Mouse (Mus musculus): ENCODE data around the gene Ccdc12. TPM values are rescaled to one million over a fixed set of nuclear protein-coding genes. Genes with fewer than 3 reads are reported as not detected.

Gene Ccdc12
- polyA plus RNA-seq, 1 experiment: 125 TPM

- WGBS: 84% methylated on average over 15 of the region's 15 CpGs
- no peaks in the 10 kb centered on the region for H3K27me3 ChIP-seq (replicated peaks; ENCODE audit: control insufficient read depth, insufficient read depth, low read length)
- no peak overlapping the region for H3K27ac ChIP-seq (ENCODE audit: insufficient read depth, low read depth, low read length)
- peaks cover 2% of the 10 kb centered on the region; the same call in 1 of the 2 replicates for H3K36me3 ChIP-seq (ENCODE audit: control insufficient read depth, insufficient read depth, low read length)
- H3K4me3 ChIP-seq (ENCODE audit: insufficient read depth, low read depth, low read length): no peak overlapping the region
- no peak for DNase-seq
- H3K4me1 ChIP-seq (ENCODE audit: control insufficient read depth, insufficient read depth, low read length): no peaks in the 10 kb centered on the region
- no peak for TF ChIP-seq POLR2A (IDR thresholded peaks at IDR 0.05; ENCODE audit: low read depth, low read length)
- no peak for TF ChIP-seq CTCF (conservative IDR thresholded peaks at IDR 0.05; ENCODE audit: insufficient read depth, insufficient read length, low read depth, low read length)
These were observed 23.6 kb upstream of the Ccdc12 start for GRCm38 (mm10) chr9:110632671-110633070.

DNA sequence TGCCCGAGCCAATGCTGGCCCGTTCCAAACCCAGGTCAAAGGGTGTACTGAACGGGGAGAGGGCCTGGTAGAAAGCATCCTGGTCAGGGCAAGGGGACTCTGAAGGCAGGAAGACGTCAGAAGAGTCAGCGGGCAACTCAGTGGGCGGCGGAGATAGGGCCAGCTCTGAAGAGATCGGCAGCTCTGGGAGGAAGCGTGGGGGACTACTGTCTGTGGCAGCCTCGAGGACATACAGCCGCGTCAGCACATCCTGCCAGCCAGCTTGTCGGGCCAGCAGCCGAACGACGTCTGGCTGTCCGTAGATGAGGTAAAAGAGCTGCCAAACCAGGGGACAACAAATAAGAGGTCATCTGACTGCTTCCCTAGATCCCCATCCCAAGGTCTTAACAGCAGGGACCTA, 22.4 kb upstream of the Ccdc12 start:
- no peak for DNase-seq
- Histone ChIP-seq H3K4me1 (ENCODE audit: control insufficient read depth, insufficient read depth, low read length) (no peaks in the 10 kb centered on the region), H3K27me3 (replicated peaks; ENCODE audit: control insufficient read depth, insufficient read depth, low read length) (no peaks in the 10 kb centered on the region), H3K36me3 (ENCODE audit: control insufficient read depth, insufficient read depth, low read length) (peaks cover 2% of the 10 kb centered on the region; the same call in 1 of the 2 replicates), H3K27ac (ENCODE audit: insufficient read depth, low read depth, low read length) (no peak overlapping the region), H3K4me3 (ENCODE audit: insufficient read depth, low read depth, low read length) (no peak overlapping the region)
- no peak for TF ChIP-seq POLR2A (IDR thresholded peaks at IDR 0.05; ENCODE audit: low read depth, low read length)
- TF ChIP-seq CTCF (conservative IDR thresholded peaks at IDR 0.05; ENCODE audit: insufficient read depth, insufficient read length, low read depth, low read length): no peak
- WGBS: 75% methylated on average over 17 of the region's 17 CpGs

- 18% methylated on average over 19 of the region's 19 CpGs for WGBS
- Histone ChIP-seq H3K4me3 (ENCODE audit: insufficient read depth, low read depth, low read length) (no peak overlapping the region), H3K36me3 (ENCODE audit: control insufficient read depth, insufficient read depth, low read length) (peaks cover 2% of the 10 kb centered on the region; the same call in 1 of the 2 replicates), H3K4me1 (ENCODE audit: control insufficient read depth, insufficient read depth, low read length) (no peaks in the 10 kb centered on the region), H3K27ac (ENCODE audit: insufficient read depth, low read depth, low read length) (no peak overlapping the region), H3K27me3 (replicated peaks; ENCODE audit: control insufficient read depth, insufficient read depth, low read length) (no peaks in the 10 kb centered on the region)
- TF ChIP-seq CTCF (conservative IDR thresholded peaks at IDR 0.05; ENCODE audit: insufficient read depth, insufficient read length, low read depth, low read length): peak; percentile 93
- TF ChIP-seq POLR2A (IDR thresholded peaks at IDR 0.05; ENCODE audit: low read depth, low read length): no peak
- DNase-seq: peak; percentile 89
These were observed 21.1 kb upstream of the Ccdc12 start for GRCm38 (mm10) chr9:110635225-110635624.

- no peak for DNase-seq
- no peak overlapping the region for H3K4me3 ChIP-seq (ENCODE audit: insufficient read depth, low read depth, low read length)
- no peak overlapping the region for H3K27ac ChIP-seq (ENCODE audit: insufficient read depth, low read depth, low read length)
- no peaks in the 10 kb centered on the region for H3K27me3 ChIP-seq (replicated peaks; ENCODE audit: control insufficient read depth, insufficient read depth, low read length)
- TF ChIP-seq POLR2A (IDR thresholded peaks at IDR 0.05; ENCODE audit: low read depth, low read length) (no peak), CTCF (conservative IDR thresholded peaks at IDR 0.05; ENCODE audit: insufficient read depth, insufficient read length, low read depth, low read length) (no peak)
- H3K4me1 ChIP-seq (ENCODE audit: control insufficient read depth, insufficient read depth, low read length): peaks cover 4% of the 10 kb centered on the region
- WGBS: 84% methylated on average over 10 of the region's 10 CpGs
- peaks cover 2% of the 10 kb centered on the region; the same call in 1 of the 2 replicates for H3K36me3 ChIP-seq (ENCODE audit: control insufficient read depth, insufficient read depth, low read length)
These were observed 17.7 kb upstream of the Ccdc12 start for GRCm38 (mm10) chr9:110638611-110639021.

DNA sequence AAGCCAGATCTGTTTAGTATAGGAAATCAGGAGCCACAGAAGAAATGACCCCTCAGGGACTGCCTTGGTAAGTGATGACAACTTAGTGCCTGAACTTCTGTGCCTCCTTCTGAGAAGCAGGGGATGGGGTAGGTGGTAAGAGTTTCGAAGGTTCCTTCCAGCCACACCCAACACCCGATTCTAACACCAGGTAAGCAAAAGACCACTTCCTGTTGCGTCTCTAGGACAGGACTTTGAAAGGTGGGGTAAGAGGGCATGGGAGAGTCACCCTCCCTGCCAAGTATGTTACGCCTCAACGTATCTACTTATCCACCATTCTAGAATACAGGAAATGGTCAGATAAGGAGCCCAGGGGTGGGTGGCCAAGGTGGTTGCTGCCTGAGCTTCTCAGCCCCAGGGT, 15.3 kb upstream of the Ccdc12 start:
- 73% methylated on average over 5 of the region's 5 CpGs for WGBS
- Histone ChIP-seq H3K4me1 (ENCODE audit: control insufficient read depth, insufficient read depth, low read length) (peaks cover 10% of the 10 kb centered on the region), H3K4me3 (ENCODE audit: insufficient read depth, low read depth, low read length) (no peak overlapping the region), H3K27ac (ENCODE audit: insufficient read depth, low read depth, low read length) (no peak overlapping the region), H3K36me3 (ENCODE audit: control insufficient read depth, insufficient read depth, low read length) (no peaks in the 10 kb centered on the region; the same call in 1 of the 2 replicates), H3K27me3 (replicated peaks; ENCODE audit: control insufficient read depth, insufficient read depth, low read length) (no peaks in the 10 kb centered on the region)
- DNase-seq: no peak
- TF ChIP-seq CTCF (conservative IDR thresholded peaks at IDR 0.05; ENCODE audit: insufficient read depth, insufficient read length, low read depth, low read length): no peak
- no peak for TF ChIP-seq POLR2A (IDR thresholded peaks at IDR 0.05; ENCODE audit: low read depth, low read length)

- H3K27me3 ChIP-seq (replicated peaks; ENCODE audit: control insufficient read depth, insufficient read depth, low read length): no peaks in the 10 kb centered on the region
- no peak overlapping the region; the same call in 1 of the 2 replicates for H3K27ac ChIP-seq (ENCODE audit: insufficient read depth, low read depth, low read length)
- TF ChIP-seq CTCF (conservative IDR thresholded peaks at IDR 0.05; ENCODE audit: insufficient read depth, insufficient read length, low read depth, low read length): no peak
- TF ChIP-seq POLR2A (IDR thresholded peaks at IDR 0.05; ENCODE audit: low read depth, low read length): no peak
- DNase-seq: peak; percentile 51
- H3K4me1 ChIP-seq (ENCODE audit: control insufficient read depth, insufficient read depth, low read length): peaks cover 10% of the 10 kb centered on the region
- no peak overlapping the region for H3K4me3 ChIP-seq (ENCODE audit: insufficient read depth, low read depth, low read length)
- WGBS: 32% methylated on average over 5 of the region's 5 CpGs
- no peaks in the 10 kb centered on the region; the same call in 1 of the 2 replicates for H3K36me3 ChIP-seq (ENCODE audit: control insufficient read depth, insufficient read depth, low read length)
These were observed 13.3 kb upstream of the Ccdc12 start for GRCm38 (mm10) chr9:110642812-110643524.

- Histone ChIP-seq H3K4me3 (ENCODE audit: insufficient read depth, low read depth, low read length) (no peak overlapping the region), H3K4me1 (ENCODE audit: control insufficient read depth, insufficient read depth, low read length) (peaks cover 10% of the 10 kb centered on the region), H3K36me3 (ENCODE audit: control insufficient read depth, insufficient read depth, low read length) (no peaks in the 10 kb centered on the region; the same call in 1 of the 2 replicates), H3K27me3 (replicated peaks; ENCODE audit: control insufficient read depth, insufficient read depth, low read length) (no peaks in the 10 kb centered on the region), H3K27ac (ENCODE audit: insufficient read depth, low read depth, low read length) (no peak overlapping the region)
- peak; percentile 73 for DNase-seq
- 34% methylated on average over 9 of the region's 9 CpGs for WGBS
- TF ChIP-seq POLR2A (IDR thresholded peaks at IDR 0.05; ENCODE audit: low read depth, low read length): no peak
- TF ChIP-seq CTCF (conservative IDR thresholded peaks at IDR 0.05; ENCODE audit: insufficient read depth, insufficient read length, low read depth, low read length): no peak
These were observed 12.5 kb upstream of the Ccdc12 start for GRCm38 (mm10) chr9:110643787-110644186.
